Mouse (Mus musculus): Measurements from ENCODE around the gene Prkacb. TPM values are rescaled to one million over a fixed set of nuclear protein-coding genes. Genes with fewer than 3 reads are reported as not detected.
A peak's percentile ranks its signal among the peaks of the same experiment; 100 is the strongest.
"Not testable (repeated sequence)": the region's sequence is repeated elsewhere in the genome, so short reads cannot be mapped to it uniquely, and the experiment has no call there.

Gene Prkacb
- polyA plus RNA-seq, 1 experiment from 2014 or later, result 53.5 TPM

- peak overlapping the region; percentile 69; the same call in 1 of the 2 replicates for H3K27ac ChIP-seq (ENCODE audit: low read length)
- peak overlapping the region; percentile 70 for H3K4me2 ChIP-seq (ENCODE audit: low read depth, low read length)
- H3K27me3 ChIP-seq (ENCODE audit: control insufficient read depth, insufficient read depth, low read length), result no peaks in the 10 kb centered on the region
- ATAC-seq (replicated peaks; ENCODE audit: extremely low read depth, insufficient read depth, low FRiP score), result no peak
- H3K36me3 ChIP-seq (ENCODE audit: control insufficient read depth, insufficient read depth), result no peaks in the 10 kb centered on the region
- H3K4me3 ChIP-seq (ENCODE audit: low read length), result peak overlapping the region; percentile 48
- H3K9ac ChIP-seq (ENCODE audit: low read length), result peak overlapping the region; percentile 61
- peaks cover 31% of the 10 kb centered on the region for H3K4me1 ChIP-seq (ENCODE audit: control insufficient read depth, insufficient read depth, low read length)
- H3K9me3 ChIP-seq (replicated peaks; ENCODE audit: control insufficient read depth, low read length), result no peaks in the 10 kb centered on the region
- WGBS, result 19% methylated on average over 2 of the region's 2 CpGs
These were observed 43.2 kb downstream of the Prkacb start for GRCm38 (mm10) chr3:146769569-146769939.

DNA sequence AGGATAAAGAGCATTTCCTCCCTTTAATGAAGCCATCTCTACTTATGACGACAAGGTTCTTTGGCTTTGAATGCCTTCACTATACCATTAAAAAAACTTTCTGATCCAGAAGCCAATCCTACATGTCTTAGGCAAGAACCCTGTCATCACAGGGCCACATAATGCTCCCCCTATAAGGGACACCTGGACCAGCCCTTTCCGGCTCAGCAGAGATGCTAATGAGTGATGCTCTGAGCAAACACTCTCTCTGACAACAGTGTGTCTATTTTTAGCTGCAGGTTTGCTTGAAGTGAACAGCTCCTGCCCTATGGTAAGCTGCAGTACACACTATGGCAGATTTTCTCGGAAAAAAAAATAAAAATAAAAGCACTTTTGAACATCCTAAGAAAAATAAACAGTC, 43.9 kb downstream of the Prkacb start:
- Histone ChIP-seq H3K36me3 (ENCODE audit: control insufficient read depth, insufficient read depth) (no peaks in the 10 kb centered on the region), H3K4me2 (ENCODE audit: low read depth, low read length) (no peak overlapping the region), H3K9ac (ENCODE audit: low read length) (no peak overlapping the region), H3K27ac (ENCODE audit: low read length) (no peak overlapping the region), H3K27me3 (ENCODE audit: control insufficient read depth, insufficient read depth, low read length) (no peaks in the 10 kb centered on the region), H3K4me1 (ENCODE audit: control insufficient read depth, insufficient read depth, low read length) (peaks cover 31% of the 10 kb centered on the region), H3K9me3 (replicated peaks; ENCODE audit: control insufficient read depth, low read length) (no peaks in the 10 kb centered on the region), H3K4me3 (ENCODE audit: low read length) (no peak overlapping the region)
- WGBS, result 48% methylated on average over 3 of the region's 3 CpGs
- ATAC-seq (replicated peaks; ENCODE audit: extremely low read depth, insufficient read depth, low FRiP score), result no peak

GRCm38 (mm10) chr3:146768360-146768759, 44.4 kb downstream of the Prkacb start:
- Histone ChIP-seq H3K9ac (ENCODE audit: low read length) (no peak overlapping the region), H3K36me3 (ENCODE audit: control insufficient read depth, insufficient read depth) (no peaks in the 10 kb centered on the region), H3K4me1 (ENCODE audit: control insufficient read depth, insufficient read depth, low read length) (peaks cover 31% of the 10 kb centered on the region)

GRCm38 (mm10) chr3:146766701-146767181, 46.0 kb downstream of the Prkacb start:
- Histone ChIP-seq H3K4me2 (ENCODE audit: low read depth, low read length) (peak overlapping the region; percentile 67), H3K4me3 (ENCODE audit: low read length) (peak overlapping the region; percentile 43), H3K27ac (ENCODE audit: low read length) (peak overlapping the region; percentile 79), H3K9ac (ENCODE audit: low read length) (peak overlapping the region; percentile 49), H3K4me1 (ENCODE audit: control insufficient read depth, insufficient read depth, low read length) (peaks cover 31% of the 10 kb centered on the region), H3K36me3 (ENCODE audit: control insufficient read depth, insufficient read depth) (no peaks in the 10 kb centered on the region), H3K27me3 (ENCODE audit: control insufficient read depth, insufficient read depth, low read length) (no peaks in the 10 kb centered on the region), H3K9me3 (replicated peaks; ENCODE audit: control insufficient read depth, low read length) (no peaks in the 10 kb centered on the region)
- WGBS, result 21% methylated on average over 8 of the region's 8 CpGs
- peak; percentile 85 for ATAC-seq (replicated peaks; ENCODE audit: extremely low read depth, insufficient read depth, low FRiP score)

More at GRCm38 (mm10) chr3:146768360-146768759, 44.4 kb downstream of the Prkacb start:
- 91% methylated on average over 5 of the region's 5 CpGs for WGBS
- H3K27ac ChIP-seq (ENCODE audit: low read length), result no peak overlapping the region
- H3K4me3 ChIP-seq (ENCODE audit: low read length), result no peak overlapping the region
- H3K27me3 ChIP-seq (ENCODE audit: control insufficient read depth, insufficient read depth, low read length), result no peaks in the 10 kb centered on the region
- H3K4me2 ChIP-seq (ENCODE audit: low read depth, low read length), result no peak overlapping the region
- no peak for ATAC-seq (replicated peaks; ENCODE audit: extremely low read depth, insufficient read depth, low FRiP score)
- H3K9me3 ChIP-seq (replicated peaks; ENCODE audit: control insufficient read depth, low read length), result no peaks in the 10 kb centered on the region

DNA sequence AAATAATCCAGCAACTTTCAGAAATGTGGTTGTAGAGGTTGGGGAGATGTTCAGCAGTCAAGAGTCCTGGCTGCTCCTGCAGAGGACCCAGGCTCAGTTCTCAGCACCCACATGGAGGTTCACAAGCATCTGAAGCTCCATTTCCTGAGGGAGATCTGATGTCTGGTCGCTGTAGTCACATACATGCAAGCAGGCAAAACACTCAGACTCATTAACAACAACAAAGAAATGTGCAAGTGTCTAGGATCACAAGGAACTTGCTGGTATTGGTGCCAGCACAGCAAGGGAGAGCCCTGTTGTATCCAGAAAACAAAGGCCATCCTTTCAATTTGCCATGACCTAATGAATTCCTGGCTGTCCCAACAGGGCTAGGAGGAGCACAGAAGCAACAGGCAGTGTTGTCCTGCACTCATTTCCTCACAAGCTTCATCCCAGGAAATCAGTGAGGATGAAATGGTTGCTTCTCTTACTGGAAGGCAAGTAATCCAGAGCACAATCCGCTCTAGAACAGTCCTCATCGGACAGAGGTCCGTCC, 46.7 kb downstream of the Prkacb start:
- Histone ChIP-seq H3K4me2 (ENCODE audit: low read depth, low read length) (peak overlapping the region; percentile 67), H3K27ac (ENCODE audit: low read length) (peak overlapping the region; percentile 79), H3K27me3 (ENCODE audit: control insufficient read depth, insufficient read depth, low read length) (no peaks in the 10 kb centered on the region), H3K4me1 (ENCODE audit: control insufficient read depth, insufficient read depth, low read length) (peaks cover 31% of the 10 kb centered on the region), H3K9ac (ENCODE audit: low read length) (peak overlapping the region; percentile 49), H3K9me3 (replicated peaks; ENCODE audit: control insufficient read depth, low read length) (no peaks in the 10 kb centered on the region), H3K36me3 (ENCODE audit: control insufficient read depth, insufficient read depth) (no peaks in the 10 kb centered on the region), H3K4me3 (ENCODE audit: low read length) (peak overlapping the region; percentile 43)
- no peak for ATAC-seq (replicated peaks; ENCODE audit: extremely low read depth, insufficient read depth, low FRiP score)
- WGBS, result 70% methylated on average over 4 of the region's 4 CpGs

DNA sequence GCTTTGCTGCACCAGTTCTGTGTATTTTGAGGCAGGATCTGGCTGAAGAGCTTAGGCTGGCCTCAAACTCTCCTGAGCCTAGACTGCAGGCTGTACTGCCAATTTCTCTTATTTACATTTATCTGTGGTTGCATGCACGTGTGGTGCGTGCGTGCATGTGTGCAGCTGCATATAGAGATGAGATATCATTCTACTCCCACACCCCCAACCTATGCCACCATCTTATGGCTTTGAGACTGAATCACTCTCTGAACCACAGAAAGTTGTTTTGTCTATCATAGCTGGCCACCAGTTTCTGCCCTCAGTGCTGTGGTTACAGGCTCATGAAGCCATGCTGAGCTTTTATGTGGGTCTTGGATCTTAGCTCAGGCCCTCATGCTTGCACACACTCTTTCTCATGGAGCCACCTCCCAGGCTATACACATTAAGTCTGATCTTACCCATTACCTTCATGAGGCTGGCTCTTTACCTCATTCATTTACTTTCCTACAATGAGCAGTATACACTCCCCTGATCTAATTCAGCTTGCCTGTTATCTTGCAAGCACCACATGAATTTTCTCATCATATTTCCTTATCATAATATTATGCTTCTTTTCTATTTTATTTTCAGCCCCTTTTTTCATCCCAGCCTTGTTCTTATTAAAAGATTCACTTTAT, 47.8 kb downstream of the Prkacb start:
- H3K4me1 ChIP-seq (ENCODE audit: control insufficient read depth, insufficient read depth, low read length), result peaks cover 22% of the 10 kb centered on the region
- no peak overlapping the region for H3K4me3 ChIP-seq (ENCODE audit: low read length)
- no peaks in the 10 kb centered on the region for H3K27me3 ChIP-seq (ENCODE audit: control insufficient read depth, insufficient read depth, low read length)
- H3K4me2 ChIP-seq (ENCODE audit: low read depth, low read length), result no peak overlapping the region
- ATAC-seq (replicated peaks; ENCODE audit: extremely low read depth, insufficient read depth, low FRiP score), result no peak
- no peaks in the 10 kb centered on the region for H3K36me3 ChIP-seq (ENCODE audit: control insufficient read depth, insufficient read depth)
- WGBS, result 78% methylated on average over 3 of the region's 3 CpGs
- no peaks in the 10 kb centered on the region for H3K9me3 ChIP-seq (replicated peaks; ENCODE audit: control insufficient read depth, low read length)
- H3K27ac ChIP-seq (ENCODE audit: low read length), result no peak overlapping the region
- H3K9ac ChIP-seq (ENCODE audit: low read length), result no peak overlapping the region

- not testable (repeated sequence) for H3K4me2 ChIP-seq (ENCODE audit: low read depth, low read length); H3K27ac ChIP-seq (ENCODE audit: low read length); H3K36me3 ChIP-seq (ENCODE audit: control insufficient read depth, insufficient read depth); H3K9ac ChIP-seq (ENCODE audit: low read length); ATAC-seq (replicated peaks; ENCODE audit: extremely low read depth, insufficient read depth, low FRiP score); H3K9me3 ChIP-seq (replicated peaks; ENCODE audit: control insufficient read depth, low read length); H3K4me3 ChIP-seq (ENCODE audit: low read length); H3K27me3 ChIP-seq (ENCODE audit: control insufficient read depth, insufficient read depth, low read length)
- peaks cover 13% of the 10 kb centered on the region for H3K4me1 ChIP-seq (ENCODE audit: control insufficient read depth, insufficient read depth, low read length)
- WGBS, result 84% methylated on average over 2 of the region's 2 CpGs
These were observed 49.7 kb downstream of the Prkacb start for GRCm38 (mm10) chr3:146763054-146763453.

DNA sequence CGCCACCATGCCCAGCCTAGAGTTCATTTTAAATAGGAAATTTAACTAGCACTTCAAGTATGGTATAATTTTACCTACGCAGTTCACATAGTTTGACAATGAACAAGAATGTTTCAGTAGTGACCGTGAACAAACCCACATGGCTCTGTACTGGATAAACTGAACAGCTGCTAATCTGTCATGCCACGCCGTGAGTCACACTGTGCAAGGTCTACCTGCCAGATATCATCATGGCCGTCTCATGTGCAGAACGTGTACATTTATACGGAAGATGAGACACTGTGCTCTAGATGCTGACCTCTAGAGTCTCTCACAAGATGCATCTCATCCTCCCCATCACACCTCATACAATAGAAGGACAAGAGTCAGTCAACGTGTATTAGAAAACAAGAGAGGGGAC, 51.5 kb downstream of the Prkacb start:
- Histone ChIP-seq H3K36me3 (ENCODE audit: control insufficient read depth, insufficient read depth) (no peaks in the 10 kb centered on the region), H3K27me3 (ENCODE audit: control insufficient read depth, insufficient read depth, low read length) (no peaks in the 10 kb centered on the region), H3K4me2 (ENCODE audit: low read depth, low read length) (no peak overlapping the region), H3K9ac (ENCODE audit: low read length) (no peak overlapping the region), H3K9me3 (replicated peaks; ENCODE audit: control insufficient read depth, low read length) (no peaks in the 10 kb centered on the region), H3K27ac (ENCODE audit: low read length) (no peak overlapping the region), H3K4me3 (ENCODE audit: low read length) (no peak overlapping the region), H3K4me1 (ENCODE audit: control insufficient read depth, insufficient read depth, low read length) (peaks cover 4% of the 10 kb centered on the region)
- no peak for ATAC-seq (replicated peaks; ENCODE audit: extremely low read depth, insufficient read depth, low FRiP score)
- WGBS, result 90% methylated on average over 9 of the region's 9 CpGs

Data from heart, embryonic 16.5 days (tissue).